ENCODE assay signal across 20 mouse cellular contexts in the genomic region with DNA sequence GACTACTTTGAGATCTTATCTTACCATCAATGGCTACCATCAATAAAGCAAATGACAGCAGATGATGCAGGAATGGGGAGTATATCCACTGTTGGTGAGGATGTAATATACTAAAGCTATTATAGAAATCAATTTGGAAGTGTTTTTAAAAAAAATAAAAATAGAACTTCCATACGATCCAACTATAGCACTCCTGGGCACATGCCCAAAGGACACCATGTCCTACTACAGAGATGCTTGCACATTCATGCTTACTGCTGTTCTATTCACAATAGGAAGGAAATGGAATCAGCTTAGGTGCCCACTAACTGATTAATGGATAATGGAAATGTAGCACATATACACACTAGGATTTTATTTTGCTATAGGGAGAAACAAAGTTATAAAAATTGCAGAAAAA.
DNase-seq lines count a peak whose midpoint lies in the region; ATAC-seq lines count a peak whose summit lies in the region.
"Had no signal": no experiment of that assay in that cellular context is flagged by ENCODE, and none has a peak within 500 bp of the region (broad histone marks: within the 10 kb centered on the region; RNA-seq: fewer than 3 reads in every experiment).

No protein-coding gene starts in this region.

- DNase-seq in frontal cortex, postnatal 25 days (ENCODE audit: low spot score in 2 of 2): no peak
- peak; percentile 44 to 77 for DNase-seq in left cerebral cortex, postnatal 14 days (ENCODE audit: low spot score in 2 of 2)
- no peak for DNase-seq in left cerebral cortex, postnatal 4 days
- peak; percentile 56 for DNase-seq in brain, adult 2 months (ENCODE audit: low read depth, low spot score)
- peak; percentile 26 for DNase-seq in telencephalon, adult 2 months (ENCODE audit: low read depth, low spot score)
- no peak for DNase-seq in lung, postnatal 4 days
- DNase-seq: adrenal gland, adult 8-10 months; adrenal gland, postnatal 36 days; B cell, adult 2 months; cerebellum, adult 11-12 months; cerebellum, adult 9-10 months; cerebellum, postnatal 36 days; gastrocnemius, postnatal 10 days; heart, adult 18-20 months; heart, postnatal 10 days; heart, postnatal 4 days had no signal

- peak; percentile 85 for ATAC-seq in frontal cortex, adult (ENCODE audit: low TSS enrichment)
- ATAC-seq: CD4-positive, CD25-positive, alpha-beta regulatory T cell, adult 4 months; forebrain, embryonic 16.5 days; hindbrain, embryonic 16.5 days had no signal

- intact Hi-C loops in left cerebral cortex, postnatal 14 days (cut with DNase I): no loop called here
- intact Hi-C loops in left cerebral cortex, postnatal 4 days (cut with DNase I): no loop called here

Comparison
In these comparisons a context has a peak if more than half of its experiments do, and no peak if none do; other contexts are left out.
1. DNase-seq: peak in left cerebral cortex, postnatal 14 days (2 of 2), brain, adult 2 months (single experiment) and telencephalon, adult 2 months (single experiment); none in frontal cortex, postnatal 25 days (0 of 2), left cerebral cortex, postnatal 4 days (single experiment) and lung, postnatal 4 days (0 of 2).